Mouse (Mus musculus) monocyte, adult 5-6 weeks (primary cell): Measurements from ENCODE around the gene Rgl3. TPM values are rescaled to one million over a fixed set of nuclear protein-coding genes. Genes with fewer than 3 reads are reported as not detected.
A peak's percentile ranks its signal among the peaks of the same experiment; 100 is the strongest.

ENCODE experiments used
- ATAC-seq: fragments of 153-309, 156-312 bp; replicated peaks from 2 replicates; pipeline ENCODE4 v1.8.0; 2017; ENCODE audit warnings: mild to moderate bottlenecking; ENCODE audit not compliant: low TSS enrichment, insufficient number of reproducible peaks, severe bottlenecking, poor library complexity, low FRiP score
- total RNA-seq: library from RNA; stranded (forward); fragments of 200-1000, 200-491, 200-594 nt; gene quantifications from 3 replicates; pipeline ENCODE4 v1.2.3, GENCODE M21; 2017

Gene Rgl3
- total RNA-seq, 1 experiment from 2014 or later, result 0.29 TPM

DNA sequence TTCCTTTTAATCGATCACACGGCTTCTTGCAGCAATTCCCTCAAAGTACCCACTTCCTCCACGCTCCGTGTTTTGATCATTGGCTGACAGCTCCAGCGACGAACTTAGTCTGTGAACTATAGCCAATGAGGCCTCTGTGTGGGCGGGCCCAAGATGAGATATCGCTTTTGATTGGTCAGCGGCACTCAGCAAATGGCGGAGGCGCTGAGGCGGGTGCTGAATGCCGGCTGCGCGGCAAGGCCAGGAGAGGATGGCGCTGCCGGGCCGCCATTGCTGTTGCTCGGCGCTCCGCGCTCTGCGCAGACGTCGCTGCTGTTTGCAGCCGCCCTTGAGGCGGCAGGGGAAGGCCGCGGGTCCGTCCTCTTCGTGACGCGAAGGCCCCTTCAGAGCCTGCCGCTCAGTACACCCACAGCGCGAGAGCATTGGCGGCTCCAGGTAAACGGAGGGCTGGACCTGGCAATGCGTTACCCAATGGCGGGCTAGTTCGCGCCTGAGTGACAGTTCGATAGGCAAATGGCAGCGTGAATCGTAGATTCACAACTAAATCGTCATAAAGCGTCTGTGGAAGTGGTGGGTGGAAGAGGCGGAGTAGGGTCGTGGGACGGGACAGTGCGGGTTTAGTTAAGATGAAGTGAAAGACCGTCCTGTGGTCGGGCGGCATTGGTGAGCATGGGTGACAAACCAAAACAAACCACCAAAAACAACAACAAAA is 33.5 kb downstream of the Rgl3 start, which contains the start of gene Swsap1:
TSS of gene Swsap1 (plus strand) at position 186 of the 712 bp plus-strand sequence.
- peak; percentile 94 for ATAC-seq

DNA sequence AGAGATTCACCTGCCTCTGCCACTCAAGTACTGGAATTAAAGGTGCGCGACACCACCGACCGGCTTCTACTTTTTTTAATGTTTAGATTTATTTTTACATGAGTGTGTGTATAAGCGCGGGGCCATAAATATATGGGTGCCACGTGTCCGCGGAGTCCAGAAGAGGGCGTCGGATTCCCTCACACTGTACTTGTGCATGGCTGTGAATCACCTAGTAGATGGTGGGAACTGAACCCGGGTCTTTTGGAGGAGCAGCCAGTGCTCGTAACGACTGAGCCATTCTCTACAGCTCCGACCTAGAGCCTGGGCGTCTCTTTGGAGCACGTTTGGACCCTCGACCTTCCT is 34.0 kb downstream of the Rgl3 start:
- no peak for ATAC-seq

DNA sequence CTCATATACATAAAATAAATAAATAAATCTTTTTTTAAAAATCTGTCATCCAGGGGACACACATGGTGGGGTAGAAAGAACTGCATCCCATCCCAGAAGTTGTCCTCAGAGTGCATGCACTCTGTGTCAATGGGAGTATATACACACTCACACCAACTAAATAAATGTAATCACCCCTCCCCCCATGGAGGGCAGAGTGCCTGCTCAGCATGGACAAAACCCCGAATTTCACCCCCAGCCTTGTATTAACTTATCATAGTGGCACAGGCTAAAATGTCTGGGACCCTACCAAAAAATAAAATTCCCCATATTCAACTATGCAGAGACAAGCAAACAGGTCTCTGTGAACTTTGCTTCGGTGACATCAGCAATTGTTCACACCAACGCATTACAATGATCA is 34.6 kb downstream of the Rgl3 start:
- no peak for ATAC-seq

DNA sequence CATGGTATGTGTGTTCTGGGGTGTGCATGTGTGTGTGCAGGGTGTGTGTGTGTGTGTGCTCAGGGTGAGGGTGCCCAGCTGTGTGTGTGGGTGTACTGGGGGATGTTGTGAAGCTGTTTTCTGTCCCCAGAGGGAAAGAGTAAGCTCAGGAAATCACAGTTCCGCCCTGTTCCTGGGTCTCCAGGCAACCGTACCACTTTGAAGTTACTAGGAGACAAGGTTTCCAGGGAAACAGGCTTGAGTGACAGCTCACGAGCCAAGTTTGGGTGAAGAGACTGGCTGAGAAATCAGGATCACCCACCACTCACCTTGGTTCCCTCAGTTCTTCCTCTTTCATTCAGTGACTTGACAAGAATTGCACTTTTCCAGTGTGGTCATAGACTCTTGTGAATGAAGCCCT is 35.6 kb downstream of the Rgl3 start:
- no peak for ATAC-seq

DNA sequence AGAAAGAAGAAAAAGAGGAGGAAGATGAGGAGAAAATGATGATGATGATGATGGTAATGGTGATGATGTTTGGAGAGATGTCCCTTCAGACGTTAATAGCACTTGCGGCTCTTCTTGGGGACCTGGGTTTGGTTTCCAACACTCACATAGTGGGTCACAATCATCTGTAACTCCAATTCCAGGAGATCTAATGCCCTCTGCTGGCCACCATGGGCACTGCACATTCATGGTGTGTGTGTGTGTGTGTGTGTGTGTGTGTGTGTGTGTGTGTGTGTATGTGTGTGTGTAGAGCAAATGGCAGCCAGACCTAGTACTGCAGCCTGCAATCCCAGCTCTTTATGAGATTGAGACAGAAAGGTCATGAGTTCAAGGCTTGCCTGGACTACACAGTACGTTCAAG is 37.3 kb downstream of the Rgl3 start:
- ATAC-seq, result no peak

DNA sequence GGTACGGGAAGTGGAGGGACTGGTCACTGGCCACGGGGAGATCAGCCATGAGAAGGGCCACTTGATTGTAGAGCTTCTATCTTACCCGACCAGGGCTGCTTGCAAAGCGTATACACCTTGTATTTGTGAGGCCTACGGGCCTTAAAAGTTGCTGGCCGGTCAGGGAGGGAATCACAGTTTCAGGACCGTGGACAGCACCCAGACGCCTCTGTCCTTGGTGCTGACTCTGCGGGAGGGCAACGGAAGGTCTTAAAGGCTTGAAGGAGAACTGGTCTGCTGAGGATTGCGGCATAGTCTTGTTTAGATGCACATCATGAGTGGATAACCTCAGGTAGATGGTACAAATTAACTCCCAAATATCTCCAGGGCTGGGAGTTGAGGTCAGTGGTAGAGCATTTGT is 38.9 kb downstream of the Rgl3 start:
- ATAC-seq, result 0 out of 2 replicates have a peak, but pooled peaks have one; percentile 25

DNA sequence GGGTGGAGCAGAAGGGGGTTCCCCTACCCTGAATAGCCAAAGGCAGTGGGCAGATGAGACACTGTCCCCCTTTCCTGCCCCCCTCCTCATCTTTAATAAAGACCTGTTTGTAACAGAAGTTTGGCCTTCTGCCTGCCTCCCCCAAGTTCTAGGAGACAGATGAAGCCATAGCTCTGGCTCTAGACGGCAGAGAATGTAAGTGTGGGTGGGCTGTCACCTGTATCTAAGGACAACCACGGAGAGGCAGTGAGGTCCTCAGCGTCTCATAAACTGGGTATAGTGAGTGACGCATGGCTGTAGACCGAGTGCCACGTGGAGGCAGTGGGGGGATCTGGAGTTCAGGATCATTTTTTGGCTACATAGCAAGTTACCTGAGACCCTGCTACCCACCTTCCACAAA is 40.5 kb downstream of the Rgl3 start:
- no peak for ATAC-seq

DNA sequence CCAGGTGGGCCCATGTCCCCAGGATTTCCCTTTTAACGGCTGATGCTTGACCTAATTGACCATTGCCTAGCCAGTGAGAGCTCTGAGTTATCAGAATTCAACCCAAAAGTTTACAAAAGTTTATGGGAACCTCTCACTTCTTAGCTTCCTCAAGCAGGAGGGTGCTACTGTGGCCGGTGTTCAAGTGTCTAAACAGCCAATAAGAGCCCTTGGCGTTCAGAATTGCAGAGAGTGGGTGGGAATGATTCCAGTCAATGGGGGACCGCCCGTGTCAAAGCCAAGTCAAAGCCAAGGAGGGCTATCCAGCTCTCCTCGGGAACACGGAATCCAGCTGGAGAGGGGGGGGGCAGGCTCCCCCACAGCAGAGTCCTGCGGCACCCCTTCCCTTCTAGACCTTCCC is 41.1 kb downstream of the Rgl3 start:
- ATAC-seq, result no peak

DNA sequence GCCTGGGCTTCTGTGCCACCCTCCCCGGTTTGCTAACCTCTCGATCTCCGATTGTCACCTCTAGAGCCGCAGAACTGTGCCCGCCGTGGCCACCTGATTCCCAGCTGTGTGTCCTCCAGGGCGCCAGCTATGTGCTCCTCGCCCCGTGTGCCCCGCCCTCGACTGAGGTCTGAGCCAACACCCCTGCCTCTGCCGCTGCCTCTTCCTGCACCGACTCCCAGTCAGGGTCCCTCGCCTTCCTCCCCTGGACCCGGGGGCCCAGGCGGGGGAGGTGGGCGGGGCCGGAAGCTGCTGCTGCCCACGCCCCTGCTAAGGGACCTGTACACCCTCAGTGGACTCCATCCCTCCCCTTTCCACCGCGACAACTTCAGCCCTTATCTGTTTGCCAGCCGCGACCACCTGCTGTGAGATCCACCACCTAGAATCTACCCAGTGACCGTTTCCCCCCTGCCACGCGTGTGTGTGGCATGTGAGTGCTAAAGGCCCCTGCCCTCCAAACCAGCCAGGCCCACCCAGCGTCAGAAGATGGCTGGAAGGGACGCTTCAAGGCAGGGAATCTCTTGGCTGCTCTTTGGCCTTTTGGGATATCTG is 41.6 kb downstream of the Rgl3 start:
- no peak for ATAC-seq

DNA sequence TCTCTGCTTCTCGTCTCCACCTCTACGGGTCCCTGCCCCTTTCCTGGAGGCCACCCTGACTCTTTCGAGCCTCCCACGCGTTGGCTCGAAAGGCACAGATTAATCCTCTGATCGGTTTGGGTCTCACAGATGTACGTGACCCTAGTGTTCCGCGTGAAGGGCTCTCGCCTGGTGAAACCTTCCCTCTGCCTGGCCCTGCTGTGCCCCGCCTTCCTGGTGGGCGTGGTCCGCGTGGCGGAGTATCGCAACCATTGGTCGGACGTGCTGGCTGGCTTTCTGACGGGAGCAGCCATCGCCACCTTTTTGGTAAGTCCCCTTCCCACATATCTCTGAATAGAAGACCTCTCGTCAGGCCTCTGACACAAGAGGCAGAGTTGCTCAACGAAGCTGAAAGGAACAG is 45.0 kb downstream of the Rgl3 start:
- no peak for ATAC-seq

DNA sequence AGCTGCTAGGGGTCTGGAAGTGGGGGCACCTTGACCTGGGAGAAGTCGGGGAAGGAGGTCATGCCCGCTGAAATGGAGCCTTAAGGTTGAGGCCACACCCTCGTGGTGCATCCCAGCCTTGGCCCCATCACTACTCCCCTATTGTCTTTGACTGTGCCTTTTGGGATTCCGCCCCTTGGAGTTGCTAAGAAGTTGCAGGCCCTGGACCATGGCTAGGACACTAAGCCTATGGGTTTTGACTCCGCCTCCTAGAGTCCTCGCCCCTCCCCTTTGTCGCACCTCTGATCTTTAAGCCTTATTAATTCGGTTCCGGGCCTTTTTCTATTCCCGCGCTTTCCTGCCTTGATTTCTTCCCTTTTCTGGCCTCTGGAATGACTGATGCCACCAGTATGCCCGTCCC is 45.6 kb downstream of the Rgl3 start:
- ATAC-seq, result no peak

DNA sequence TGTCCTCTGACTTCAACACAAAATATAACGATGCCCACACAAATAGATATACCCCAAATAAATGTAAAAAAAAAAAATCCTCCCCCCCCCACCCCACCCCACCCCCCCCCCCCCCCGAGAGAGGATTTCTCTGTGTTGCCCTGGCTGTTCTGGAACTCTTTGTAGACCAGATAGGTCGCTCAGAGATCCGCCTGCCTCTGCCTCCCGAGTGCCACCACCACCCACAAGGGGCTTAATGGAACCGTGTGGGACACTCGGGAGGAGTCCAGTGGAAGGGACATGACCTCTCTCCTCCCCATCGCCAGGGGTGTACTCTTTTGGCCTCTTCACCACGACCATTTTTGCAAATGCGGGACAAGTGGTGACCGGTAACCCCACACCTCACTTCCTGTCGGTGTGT is 46.2 kb downstream of the Rgl3 start:
- ATAC-seq, result no peak

DNA sequence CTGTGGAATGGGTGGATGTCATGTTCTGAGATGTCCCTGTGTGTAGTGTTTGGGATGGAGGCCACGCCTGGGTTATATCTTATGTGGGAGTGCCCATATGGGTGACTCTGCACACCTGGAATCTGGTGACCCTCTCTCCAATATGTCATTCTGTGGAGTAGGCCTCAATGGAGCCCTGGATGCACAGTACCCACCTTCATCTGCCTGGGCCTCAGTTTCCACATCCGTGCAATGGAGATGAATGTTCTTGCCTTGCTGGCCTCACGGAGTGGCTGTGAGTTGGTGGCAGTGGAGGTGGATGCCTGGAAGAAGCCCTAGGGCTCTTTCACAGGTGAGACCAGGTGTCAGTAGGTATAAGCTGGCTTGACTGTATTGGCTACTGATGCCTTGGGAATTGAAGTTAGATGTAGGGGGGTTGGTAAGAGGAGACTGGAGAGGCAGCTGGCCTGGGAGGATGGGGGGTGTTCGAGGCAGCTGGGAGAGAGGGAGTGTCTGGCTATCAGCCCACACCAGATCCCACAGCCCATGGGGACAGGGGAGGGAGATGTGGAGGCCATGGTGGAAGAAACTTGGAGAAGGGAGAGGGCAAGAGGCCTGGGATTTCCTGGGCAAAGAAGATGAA is 50.9 kb downstream of the Rgl3 start:
- ATAC-seq, result no peak

DNA sequence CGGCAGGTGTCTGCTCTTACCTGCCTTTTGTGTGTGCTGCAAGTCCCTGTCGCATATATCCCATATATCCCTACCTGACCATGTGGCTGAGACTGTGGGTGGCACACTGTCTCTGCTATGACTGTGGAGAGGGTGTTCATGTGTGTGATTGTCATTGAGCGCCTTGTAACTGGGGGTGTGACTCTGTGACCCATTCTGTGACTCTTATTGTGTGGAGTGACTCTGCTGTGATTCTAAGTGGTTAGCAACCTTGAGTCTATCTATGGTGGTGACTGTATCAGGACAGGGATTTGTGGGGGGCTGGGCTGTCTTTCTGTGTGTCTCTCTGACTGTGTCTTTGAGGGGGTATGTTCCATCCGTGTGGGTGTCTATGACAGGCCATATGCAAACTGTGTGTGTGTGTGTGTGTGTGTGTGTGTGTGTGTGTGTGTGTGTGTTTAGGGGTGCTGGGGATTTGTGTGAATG is 51.5 kb downstream of the Rgl3 start:
- no peak for ATAC-seq

DNA sequence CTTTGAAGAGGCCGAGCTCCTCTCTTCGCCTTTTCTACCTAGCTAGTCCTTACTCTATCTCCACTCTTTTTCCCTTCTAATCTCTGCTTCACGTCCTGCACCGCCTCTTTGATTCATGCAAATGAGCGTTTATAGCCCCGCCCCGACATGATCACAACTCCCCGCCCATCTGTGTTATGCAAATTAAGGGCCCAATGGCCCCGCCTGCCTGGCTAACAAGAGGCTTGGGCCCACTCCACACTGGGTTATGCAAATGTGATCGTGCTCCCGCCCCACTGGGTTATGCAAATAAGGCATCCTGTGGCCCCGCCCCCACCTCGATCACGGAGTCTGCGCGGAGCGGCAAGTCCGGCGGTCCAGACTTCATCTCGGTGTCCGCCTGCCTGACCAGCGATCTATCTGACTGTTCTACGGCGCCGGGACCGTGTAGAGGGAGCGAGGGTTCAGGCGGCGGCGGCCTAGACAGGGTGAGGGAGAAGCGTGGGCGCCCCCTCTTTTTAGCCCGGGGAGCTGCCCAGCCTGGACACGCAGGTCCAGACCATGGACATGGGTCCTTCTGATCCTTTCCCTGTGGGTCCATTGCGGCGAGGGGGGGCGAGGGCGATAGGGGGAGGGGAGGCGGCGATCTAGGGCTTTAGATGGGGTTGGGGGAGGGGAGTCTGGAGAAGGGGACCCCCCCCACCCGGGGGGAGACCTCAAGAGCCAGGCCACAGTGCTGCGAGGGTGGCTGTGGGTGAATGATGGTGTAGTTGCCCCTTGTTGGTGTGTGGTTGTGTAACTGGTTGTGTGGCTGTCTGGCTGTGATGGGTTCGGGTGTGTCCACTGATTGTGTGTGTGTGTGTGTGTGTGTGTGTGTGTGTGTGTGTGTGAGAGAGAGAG is 52.3 kb downstream of the Rgl3 start, which contains the start of gene Plppr2:
TSS of gene Plppr2 (plus strand) at position 342 of the 879 bp plus-strand sequence.
- peak; percentile 77 for ATAC-seq

DNA sequence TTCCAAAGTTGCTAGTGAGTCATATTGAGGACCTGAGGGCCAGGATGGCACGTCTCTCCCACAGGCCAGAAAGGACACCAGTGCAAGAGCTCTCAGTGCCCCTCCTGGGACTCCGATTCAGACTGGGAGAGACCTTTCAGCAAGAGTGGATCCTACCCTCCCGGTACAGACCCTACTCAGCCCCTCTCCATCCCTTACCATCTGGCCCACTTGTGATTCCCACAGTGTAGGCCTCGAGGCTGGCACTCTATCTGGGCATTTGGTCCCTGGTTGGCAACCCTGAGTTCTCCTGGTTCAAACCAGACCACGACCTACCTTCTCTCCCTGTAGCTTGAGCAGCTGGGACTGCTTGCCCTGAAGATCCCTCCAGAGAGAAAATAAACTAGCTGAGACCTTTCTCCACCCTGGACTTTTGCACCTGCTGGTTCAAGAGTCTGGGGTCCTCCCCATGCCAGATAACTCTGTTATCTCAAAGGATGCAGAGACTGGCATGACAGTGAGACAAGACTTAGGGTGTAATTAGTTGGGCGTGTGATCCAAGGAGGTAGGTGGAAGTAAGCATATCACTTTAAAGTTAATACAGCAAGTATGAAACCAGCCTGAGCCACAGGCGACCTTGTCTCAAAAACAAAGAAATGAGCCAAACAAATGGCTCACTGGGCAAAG is 53.6 kb downstream of the Rgl3 start:
- no peak for ATAC-seq

DNA sequence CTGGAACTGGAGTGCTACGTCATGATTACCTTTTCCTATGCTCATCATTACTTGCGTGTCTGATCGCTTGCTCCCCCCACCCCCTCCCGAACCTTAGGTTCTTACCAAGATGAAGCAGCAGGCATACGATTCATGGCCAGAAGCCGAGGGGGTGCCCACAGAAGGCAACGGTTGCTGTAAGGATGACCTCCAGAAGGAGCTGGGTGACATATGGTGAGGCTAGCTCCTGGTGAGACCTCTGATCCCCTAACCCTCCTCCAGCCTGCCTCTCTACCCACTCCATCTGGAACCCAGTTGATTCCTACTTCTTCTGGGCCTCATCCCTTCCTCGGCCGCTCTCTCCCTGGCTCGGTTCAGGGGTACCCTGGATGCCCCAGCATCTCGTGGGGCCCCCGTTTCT is 55.2 kb downstream of the Rgl3 start:
- ATAC-seq, result no peak

DNA sequence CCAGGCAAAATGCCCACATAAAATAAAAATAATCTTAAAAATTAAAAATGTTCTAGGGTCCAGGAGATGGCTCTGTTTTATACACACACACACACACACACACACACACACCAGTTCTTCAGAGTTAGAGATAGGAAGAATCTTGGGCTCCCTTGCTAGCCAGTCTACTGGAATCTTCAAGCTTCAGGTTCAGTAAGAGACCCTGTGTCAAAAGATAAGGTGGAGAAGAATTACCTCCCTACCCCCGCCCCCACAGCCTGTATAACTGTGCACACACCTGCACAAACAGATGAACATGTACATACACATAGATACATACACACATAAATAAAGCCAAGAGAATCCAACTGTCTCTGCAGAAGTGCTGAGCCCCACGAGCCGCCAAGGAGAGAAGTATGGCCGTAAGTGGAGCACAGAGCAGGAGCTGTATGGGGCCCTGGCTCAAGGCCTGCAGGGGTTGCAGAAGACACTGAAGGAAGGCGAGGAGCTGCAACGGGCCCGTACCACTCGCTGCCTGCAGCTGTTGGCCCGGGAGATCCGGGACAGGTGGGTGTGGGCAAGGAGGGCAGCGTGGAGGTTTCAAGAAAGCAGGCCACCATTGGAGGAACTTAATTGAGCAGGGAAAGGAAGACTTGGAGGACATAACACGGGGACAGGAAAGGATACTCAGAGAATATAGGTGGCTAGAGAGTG is 56.7 kb downstream of the Rgl3 start:
- no peak for ATAC-seq
